Mouse (Mus musculus): Measurements from ENCODE around the gene Enho.

Gene Enho

DNA sequence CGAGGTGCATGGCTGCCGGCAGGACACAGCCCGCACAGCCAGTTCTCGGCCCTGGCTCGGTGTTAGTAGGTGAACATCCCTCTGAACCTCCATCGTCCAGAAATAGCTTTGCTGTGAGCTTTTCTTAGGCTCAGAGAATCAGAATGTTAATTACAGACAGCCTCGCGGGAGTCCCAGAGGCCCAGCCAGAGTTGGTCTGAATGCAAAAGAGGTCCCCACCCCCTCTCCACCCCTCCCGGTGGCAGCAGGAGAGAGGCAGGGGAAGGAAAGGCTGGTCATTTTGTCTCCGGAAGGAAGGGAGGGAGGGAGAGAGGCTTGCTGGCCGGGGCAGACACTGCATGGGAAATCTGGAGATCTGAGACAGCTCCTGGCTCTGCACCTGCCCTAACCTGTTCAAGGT, 8.7 kb downstream of the Enho start:
- no peak for DNase-seq (ENCODE audit: low read depth, low spot score)

DNA sequence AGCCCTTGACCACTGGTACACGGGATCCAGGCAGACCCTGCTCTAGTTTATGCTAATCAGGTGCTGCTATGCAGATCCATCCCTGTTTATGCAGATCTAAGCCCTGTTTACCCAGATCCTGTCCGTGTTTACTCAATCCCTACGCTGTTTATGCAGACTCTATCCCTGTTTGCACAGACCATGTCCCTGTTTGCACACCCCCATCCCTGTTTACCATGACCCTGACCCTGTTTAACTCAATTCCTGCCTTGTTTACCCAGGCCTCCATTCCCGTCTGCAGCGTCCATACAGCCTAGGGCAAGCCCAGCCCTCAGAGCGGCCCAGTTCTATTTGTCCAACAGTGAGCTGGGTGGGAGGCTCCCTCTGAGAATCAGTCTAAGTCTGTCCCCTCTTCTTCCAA, 9.9 kb downstream of the Enho start:
- no peak for DNase-seq (ENCODE audit: low read depth, low spot score)

DNA sequence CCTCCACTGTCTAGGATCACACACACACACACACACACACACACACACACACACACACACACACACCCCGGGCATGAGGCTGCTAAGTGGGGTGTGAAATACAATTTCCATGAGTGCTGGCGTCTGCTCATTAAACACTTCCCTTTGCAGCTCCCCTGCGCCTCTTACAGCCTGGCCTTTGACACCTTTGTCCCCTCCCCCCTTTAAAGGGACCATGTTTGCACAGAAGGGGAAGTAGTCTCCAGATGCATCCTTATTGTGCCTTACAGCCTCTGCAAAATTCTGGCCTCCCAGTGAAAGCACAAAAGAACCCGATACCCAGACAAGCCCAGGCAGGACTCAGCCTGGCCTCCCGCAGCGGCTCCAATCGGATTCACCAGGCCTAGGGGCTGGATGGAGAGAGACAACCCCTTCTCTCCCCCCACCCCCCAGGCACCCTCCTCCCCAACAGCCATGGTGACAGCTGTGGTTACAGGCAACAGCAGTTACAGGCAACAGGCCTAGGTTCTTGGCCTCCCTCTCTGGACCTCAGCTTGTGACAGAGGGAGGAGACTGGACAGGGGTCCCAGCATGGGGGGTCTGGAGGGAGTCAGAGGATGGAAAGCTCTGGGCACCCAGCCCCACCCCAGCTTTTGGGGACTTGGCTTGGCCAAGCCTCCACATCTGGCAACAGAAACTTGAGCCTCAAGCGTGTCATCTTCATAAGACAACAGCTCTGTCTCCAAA, 11.8 kb downstream of the Enho start:
- no peak for DNase-seq (ENCODE audit: low read depth, low spot score)

DNA sequence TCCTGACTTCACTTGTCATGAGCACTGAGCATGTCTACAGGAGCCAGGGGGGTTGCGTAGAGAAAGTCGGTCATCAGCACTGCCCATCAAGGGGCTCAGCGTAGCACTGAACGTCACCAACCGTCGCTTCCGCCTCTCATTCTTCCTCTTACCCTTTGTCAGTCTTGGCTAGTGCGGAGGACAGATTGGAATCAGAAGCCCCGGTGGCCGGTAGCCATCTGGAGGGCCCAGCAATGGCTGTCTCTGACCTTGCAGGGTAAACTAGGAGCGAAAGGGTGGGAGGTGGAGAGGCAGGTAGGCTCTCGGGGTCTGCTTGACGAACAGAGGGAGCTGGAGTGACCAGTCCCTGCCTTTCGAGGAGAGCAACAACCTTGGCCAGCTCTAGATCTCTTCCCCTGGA, 18.1 kb downstream of the Enho start:
- DNase-seq (ENCODE audit: low read depth, low spot score), result no peak

DNA sequence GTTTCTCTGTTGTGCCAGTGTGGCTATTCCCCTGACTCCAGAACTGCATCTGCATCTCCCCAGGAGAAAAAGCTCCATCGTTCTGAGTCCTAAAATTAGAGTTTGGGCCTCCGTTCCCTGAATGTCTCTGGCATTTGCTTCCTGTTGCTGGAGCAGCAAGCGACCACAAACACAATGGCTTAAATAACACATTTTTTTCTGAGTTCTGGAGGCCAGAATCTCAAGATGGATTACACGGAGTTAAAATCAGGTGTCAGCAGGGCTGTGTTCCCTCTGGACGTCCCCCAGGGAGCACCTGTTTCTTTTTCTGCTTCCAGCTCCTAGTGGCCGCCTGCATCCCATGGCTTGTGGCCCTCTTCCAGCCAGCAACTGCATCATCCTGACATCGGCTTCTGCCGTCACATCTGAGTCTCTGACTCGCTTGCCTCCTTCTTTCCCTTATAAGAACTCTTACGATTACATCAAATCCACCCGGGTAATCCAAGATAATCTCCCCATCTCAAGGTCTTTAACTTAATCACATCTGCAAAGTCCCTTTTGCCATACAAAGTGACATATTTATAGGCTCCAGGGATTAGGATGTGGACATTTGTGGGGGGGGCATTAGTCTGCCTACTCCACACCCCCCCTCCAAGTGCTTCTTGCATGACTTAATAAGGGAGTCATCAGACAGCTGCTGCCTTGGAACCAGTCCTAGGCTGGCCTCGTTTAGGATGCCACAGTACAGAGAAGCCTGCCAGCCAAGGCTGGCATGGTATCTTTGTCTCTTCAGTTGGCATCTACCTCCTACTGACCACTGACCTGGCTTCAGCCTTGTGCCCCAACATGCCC, 21.0 kb downstream of the Enho start:
- DNase-seq (ENCODE audit: low read depth, low spot score), result peak; percentile 95

DNA sequence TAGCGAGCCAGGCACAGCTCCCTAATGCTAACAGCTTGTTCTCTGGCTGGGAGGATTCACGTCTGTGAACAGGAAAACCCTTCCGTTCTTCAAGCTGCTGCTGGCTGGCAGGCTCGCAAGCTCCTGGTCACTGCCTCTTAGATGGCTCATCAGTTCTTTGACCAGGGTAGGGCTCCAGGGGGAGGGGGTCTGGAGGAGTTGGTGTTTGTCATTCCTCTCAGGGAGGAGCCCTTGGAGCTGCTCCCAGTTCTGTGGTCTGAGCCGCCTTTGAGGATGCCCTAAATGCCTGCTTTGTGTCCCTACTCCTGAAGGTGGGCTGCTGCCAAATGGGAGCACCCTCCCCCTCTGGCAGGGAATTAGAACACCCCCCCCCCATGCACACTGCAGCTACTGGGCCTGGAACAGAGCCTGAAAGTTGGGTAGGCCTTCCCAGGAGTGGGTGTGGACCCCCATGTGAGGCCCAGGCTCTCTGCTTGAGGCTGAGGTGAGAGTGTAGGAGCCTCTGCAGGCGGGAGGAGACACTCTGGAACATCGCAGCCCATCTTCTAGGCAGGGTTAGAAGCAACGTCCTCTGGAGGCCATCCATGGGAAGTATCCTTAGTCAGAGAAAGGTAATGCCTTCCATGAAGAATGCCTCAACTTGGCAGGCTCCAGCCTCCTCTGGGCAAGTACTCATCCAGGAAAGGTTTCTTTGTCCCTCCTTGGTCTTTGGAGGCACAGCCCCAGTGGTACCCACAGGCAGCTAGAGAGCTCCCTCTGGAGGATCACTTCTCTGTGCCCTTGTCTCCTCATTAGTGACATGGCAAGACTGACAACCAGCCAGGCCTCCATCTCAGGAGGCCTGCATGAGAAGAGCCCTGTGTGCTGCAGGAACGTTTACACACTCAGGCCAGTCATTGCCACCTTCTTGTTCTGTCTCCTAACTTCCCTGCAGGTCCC, 24.2 kb downstream of the Enho start:
- DNase-seq (ENCODE audit: low read depth, low spot score), result no peak

DNA sequence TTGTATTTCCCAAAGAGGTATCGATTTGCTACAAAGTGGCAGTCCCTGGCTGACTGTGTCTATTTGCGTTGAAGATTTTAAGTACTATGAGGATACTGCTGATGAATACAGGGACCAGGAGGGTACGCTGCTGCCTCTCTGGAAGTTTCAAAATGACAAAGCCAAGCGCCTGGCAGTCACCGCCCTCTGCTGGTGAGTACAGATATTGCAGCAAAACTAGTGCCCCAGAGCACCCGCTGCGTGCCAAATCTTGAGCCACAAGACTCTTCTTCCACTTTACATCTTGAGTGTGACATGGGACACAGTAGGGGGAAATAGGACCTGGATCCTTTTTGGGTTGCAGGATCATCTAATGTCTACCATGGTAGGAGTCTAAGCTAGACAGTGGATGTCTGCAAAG, 26.0 kb downstream of the Enho start:
- peak; percentile 72 for DNase-seq (ENCODE audit: low read depth, low spot score)

DNA sequence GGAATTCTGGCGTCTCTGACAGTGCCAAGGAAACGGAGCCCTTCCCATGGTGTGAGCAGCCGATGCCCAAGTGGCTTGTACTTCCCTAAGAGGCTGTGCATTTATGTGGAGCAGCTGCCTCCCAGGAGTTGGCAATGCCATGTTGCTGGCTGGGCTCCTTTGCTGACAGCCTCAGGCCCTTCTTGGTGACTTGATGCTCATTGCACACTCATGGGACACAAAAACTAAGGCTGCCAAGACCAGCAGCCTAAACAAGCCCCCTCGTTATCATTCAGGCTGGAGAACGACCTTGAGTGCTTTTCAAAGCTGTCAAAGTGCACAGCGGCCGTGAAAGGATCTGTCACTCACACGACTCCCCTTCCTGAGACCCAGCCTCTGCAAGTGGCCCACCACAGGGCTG, 28.0 kb downstream of the Enho start:
- DNase-seq (ENCODE audit: low read depth, low spot score), result no peak

DNA sequence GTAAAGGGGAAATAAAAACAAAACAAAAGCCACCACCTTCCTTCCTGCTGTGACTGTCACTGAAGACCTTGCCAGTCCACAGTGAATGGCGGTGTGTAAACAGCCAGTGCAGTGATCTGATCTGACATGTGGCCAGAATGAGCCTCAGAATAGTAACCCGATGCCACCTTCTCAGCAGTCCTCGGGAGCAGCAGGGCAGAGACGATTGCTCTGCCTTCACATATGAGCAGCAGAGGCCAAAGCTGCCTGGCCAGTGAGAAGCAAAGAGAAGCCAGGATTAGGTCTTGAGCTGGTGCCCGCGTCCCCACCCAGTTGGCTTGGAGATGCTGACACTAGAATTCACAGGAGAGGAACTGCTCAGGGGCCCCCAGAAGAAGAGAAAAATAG, 29.5 kb downstream of the Enho start:
- DNase-seq (ENCODE audit: low read depth, low spot score), result peak; percentile 71

DNA sequence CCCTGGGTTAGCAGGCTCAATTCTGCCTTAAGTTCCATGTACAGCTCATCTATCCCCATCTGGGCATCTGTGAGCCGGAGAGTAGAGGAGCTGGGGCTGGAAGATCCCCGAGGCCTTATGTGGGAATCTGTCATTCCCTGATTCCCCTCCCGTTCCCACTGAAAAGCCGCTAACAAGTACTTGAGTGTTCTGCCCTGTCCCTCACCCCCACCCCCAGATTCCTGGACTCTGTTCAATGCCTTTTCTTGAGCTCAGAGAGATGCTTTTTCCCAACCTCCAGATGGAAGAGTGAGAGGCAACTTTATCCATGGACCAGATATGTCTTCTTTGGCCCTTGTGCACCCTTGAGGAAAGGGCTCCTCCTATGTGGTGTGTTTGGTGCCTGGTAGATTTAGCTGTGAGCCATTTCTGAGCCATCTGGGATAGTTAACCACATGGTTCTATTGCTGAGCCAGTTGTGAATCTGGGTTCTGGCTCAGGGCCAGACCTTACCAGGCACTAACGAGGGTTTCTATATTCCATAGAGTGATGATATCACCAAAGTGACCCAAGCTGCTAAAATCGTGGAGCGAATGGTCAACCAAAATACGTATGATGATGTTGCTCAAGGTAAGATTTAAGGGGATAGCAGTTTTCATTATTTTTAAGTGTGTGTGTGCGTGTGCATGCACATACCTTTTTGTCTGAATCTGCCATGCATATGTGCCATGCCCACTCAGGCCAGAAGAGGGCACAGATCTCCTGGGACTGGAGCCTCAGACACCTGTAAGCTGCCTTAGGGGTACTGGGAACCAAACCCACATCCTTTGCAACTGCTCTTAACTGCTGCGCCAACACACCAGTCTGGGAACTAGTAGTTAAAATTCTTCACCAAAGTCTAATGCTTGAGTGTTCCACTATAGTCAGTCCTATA, 30.2 kb downstream of the Enho start:
- DNase-seq (ENCODE audit: low read depth, low spot score), result no peak

DNA sequence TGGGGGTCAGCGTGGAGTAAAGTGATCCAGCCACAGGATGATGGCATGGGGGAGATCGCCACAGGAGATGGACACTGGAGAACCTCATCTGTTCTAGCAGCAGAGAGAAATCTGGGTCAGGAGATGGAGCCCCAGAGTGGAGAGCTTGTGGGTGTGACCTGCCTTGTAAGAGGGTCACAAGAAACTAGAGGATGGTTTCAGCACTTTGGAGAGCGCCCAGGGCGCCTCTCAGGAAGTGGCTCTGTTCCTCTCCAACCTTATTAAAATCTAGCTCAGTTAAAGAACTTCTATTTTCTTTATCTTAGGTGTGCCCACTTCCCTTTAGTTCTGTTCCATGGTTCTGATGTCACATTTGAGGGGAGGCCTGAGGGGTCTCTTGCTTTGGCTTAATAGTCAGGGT, 33.3 kb downstream of the Enho start:
- DNase-seq (ENCODE audit: low read depth, low spot score), result no peak

DNA sequence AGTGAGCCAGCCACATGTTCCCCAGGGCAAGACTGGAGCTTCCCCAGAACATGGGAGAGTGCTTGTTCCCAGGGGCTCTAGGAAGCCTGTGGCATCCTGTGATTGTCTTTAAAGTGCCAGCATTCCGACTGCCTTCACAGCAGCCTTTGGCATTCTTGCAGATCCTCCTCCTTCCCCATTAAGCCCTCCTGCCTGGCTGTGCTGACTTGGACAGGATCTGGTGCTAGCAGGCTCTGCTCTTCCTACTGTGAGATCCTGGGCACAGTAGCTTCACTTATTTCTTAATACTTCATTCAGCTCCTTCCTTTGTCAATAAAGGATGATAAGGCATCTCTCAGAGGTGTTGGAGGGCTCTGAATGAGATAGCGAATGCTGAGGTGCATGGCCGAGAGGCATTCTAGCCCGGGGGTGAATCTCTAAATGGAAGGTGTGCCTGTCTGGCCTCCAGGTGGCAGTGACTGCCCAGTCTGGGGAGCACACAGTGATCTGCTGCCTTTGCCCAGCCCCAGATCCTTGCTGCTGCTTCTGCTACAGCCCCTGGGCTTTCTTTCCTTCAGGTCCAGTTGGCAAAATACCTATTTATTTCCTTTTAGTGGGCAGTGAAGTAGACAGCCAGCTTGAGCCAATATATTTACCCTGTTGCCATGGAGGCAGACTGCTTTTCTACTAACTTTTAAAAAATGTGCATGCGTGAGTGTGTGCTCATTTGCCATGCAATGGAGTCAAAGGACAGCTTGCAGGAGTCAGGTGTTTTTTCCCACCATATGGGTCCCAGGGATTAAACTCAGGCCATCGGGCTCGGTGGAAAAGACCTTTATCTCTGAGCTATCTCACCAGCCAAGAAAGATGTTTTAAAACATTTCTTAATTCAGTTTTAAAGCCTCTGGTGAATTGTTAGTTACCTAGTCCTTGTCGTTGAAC, 35.4 kb downstream of the Enho start:
- DNase-seq (ENCODE audit: low read depth, low spot score), result no peak

DNA sequence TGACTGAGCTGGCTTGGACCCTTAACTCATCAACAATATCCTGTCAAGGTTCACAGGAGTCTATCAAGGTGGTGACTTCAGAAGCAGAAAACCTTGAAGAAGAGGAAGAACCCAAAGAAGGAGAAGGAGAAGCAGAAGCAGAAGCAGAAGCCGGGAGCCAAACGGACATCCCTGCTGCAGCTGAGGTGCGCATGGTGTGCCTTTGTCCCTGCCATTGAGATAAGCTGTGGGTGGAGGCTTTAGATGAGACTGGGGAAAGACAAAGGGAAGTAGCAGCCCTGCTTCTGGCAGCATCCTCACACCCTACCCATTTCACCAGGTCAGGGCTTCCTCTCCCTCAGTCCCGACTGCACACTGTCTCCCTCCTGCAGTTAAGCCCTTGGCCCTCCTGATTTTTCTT, 37.3 kb downstream of the Enho start:
- no peak for DNase-seq (ENCODE audit: low read depth, low spot score)

All from skeletal muscle tissue, adult 2 months (tissue).